Mouse (Mus musculus): ENCODE measurements around the gene Cideb.

- TF ChIP-seq POLR2A (IDR thresholded peaks at IDR 0.05; ENCODE audit: insufficient read length, low read depth) (no peak), MAX (IDR thresholded peaks at IDR 0.05; ENCODE audit: low read depth) (no peak)
Observed at GRCm38 (mm10) chr14:55761163-55761562, 2.9 kb upstream of the Cideb start, which contains the start of gene Ltb4r2.
